Mouse (Mus musculus): ENCODE measurements around the gene Polr2b. TPM values are rescaled to one million over a fixed set of nuclear protein-coding genes. Genes with fewer than 3 reads are reported as not detected.

The Polr2b gene
- polyA plus RNA-seq, 1 experiment: 24.3 TPM

- peaks cover 72% of the 10 kb centered on the region for H3K79me3 ChIP-seq (ENCODE audit: low read depth)
- H3K79me2 ChIP-seq (ENCODE audit: control insufficient read depth, insufficient read depth): peaks cover 93% of the 10 kb centered on the region
- H3K36me3 ChIP-seq (ENCODE audit: control insufficient read depth, insufficient read depth): peaks cover 80% of the 10 kb centered on the region
- TF ChIP-seq FOSL1 (IDR thresholded peaks at IDR 0.05; ENCODE audit: insufficient read depth, low read length, poor library complexity, severe bottlenecking) (no peak), USF1 (IDR thresholded peaks at IDR 0.05; ENCODE audit: low read depth) (no peak), CTCF (IDR thresholded peaks at IDR 0.05; ENCODE audit: control insufficient read depth, insufficient read depth, insufficient read length) (no peak), MAX (IDR thresholded peaks at IDR 0.05) (no peak), MYOG (IDR thresholded peaks at IDR 0.05; ENCODE audit: control insufficient read depth, extremely low read depth, insufficient read length) (no peak), CEBPB (IDR thresholded peaks at IDR 0.05; ENCODE audit: low read depth) (no peak), MYOD1 (IDR thresholded peaks at IDR 0.05; ENCODE audit: control insufficient read depth, insufficient read length, low read depth) (no peak)
- no peak overlapping the region for H3ac ChIP-seq (ENCODE audit: control insufficient read depth, insufficient read length, low read depth)
- no peak overlapping the region for H3K4me3 ChIP-seq (ENCODE audit: insufficient read depth, poor library complexity, severe bottlenecking)
- no peaks in the 10 kb centered on the region for H3K27me3 ChIP-seq (ENCODE audit: control insufficient read depth, insufficient read depth, insufficient read length)
These were observed 36.8 kb upstream of the Polr2b start for GRCm38 (mm10) chr5:77273151-77273550.

GRCm38 (mm10) chr5:77275950-77276349 lies 34.0 kb upstream of the Polr2b start:
- no peak overlapping the region for H3ac ChIP-seq (ENCODE audit: control insufficient read depth, insufficient read length, low read depth)
- peaks cover 67% of the 10 kb centered on the region for H3K36me3 ChIP-seq (ENCODE audit: control insufficient read depth, insufficient read depth)
- H3K4me3 ChIP-seq (ENCODE audit: insufficient read depth, poor library complexity, severe bottlenecking): no peak overlapping the region
- H3K79me3 ChIP-seq (ENCODE audit: low read depth): peaks cover 51% of the 10 kb centered on the region
- TF ChIP-seq CTCF (IDR thresholded peaks at IDR 0.05; ENCODE audit: control insufficient read depth, insufficient read depth, insufficient read length): no peak
- no peak for TF ChIP-seq MYOG (IDR thresholded peaks at IDR 0.05; ENCODE audit: control insufficient read depth, extremely low read depth, insufficient read length)
- no peak for TF ChIP-seq MAX (IDR thresholded peaks at IDR 0.05)
- no peaks in the 10 kb centered on the region for H3K27me3 ChIP-seq (ENCODE audit: control insufficient read depth, insufficient read depth, insufficient read length)
- peaks cover 90% of the 10 kb centered on the region for H3K79me2 ChIP-seq (ENCODE audit: control insufficient read depth, insufficient read depth)

- Histone ChIP-seq H3K79me2 (ENCODE audit: control insufficient read depth, insufficient read depth) (peaks cover 78% of the 10 kb centered on the region), H3K36me3 (ENCODE audit: control insufficient read depth, insufficient read depth) (peaks cover 69% of the 10 kb centered on the region), H3ac (ENCODE audit: control insufficient read depth, insufficient read length, low read depth) (no peak overlapping the region), H3K27me3 (ENCODE audit: control insufficient read depth, insufficient read depth, insufficient read length) (no peaks in the 10 kb centered on the region), H3K4me3 (ENCODE audit: insufficient read depth, poor library complexity, severe bottlenecking) (no peak overlapping the region), H3K79me3 (ENCODE audit: low read depth) (peaks cover 45% of the 10 kb centered on the region)
- TF ChIP-seq USF1 (IDR thresholded peaks at IDR 0.05; ENCODE audit: low read depth) (no peak), MYOG (IDR thresholded peaks at IDR 0.05; ENCODE audit: control insufficient read depth, extremely low read depth, insufficient read length) (no peak), MYOD1 (IDR thresholded peaks at IDR 0.05; ENCODE audit: control insufficient read depth, insufficient read length, low read depth) (no peak), FOSL1 (IDR thresholded peaks at IDR 0.05; ENCODE audit: insufficient read depth, low read length, poor library complexity, severe bottlenecking) (no peak), CTCF (IDR thresholded peaks at IDR 0.05; ENCODE audit: control insufficient read depth, insufficient read depth, insufficient read length) (no peak), CEBPB (IDR thresholded peaks at IDR 0.05; ENCODE audit: low read depth) (no peak), MAX (IDR thresholded peaks at IDR 0.05) (no peak)
These were observed 32.7 kb upstream of the Polr2b start for GRCm38 (mm10) chr5:77277204-77277603.

DNA sequence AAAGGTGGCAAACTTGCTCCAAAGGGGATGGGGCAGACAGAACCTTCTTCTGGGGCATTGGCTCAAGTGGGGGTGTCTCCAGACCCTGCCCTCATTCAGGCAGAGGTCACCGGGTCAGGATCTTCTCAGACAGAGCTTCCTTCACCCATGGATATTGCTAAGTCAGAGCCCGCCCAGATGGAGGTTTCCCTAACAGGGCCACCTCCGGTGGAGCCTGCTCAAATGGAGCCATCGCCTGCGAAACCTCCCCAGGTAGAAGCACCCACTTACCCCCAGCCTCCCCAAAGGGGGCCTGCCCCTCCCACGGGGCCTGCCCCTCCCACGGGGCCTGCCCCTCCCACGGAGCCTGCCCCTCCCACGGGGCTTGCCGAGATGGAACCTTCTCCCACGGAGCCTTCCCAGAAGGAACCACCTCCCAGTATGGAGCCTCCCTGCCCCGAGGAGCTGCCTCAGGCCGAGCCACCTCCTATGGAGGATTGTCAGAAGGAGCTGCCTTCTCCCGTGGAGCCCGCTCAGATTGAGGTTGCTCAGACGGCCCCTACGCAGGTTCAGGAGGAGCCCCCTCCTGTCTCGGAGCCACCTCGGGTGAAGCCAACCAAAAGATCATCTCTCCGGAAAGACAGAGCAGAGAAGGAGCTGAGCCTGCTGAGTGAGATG lies 28.3 kb upstream of the Polr2b start:
- Histone ChIP-seq H3K36me3 (ENCODE audit: control insufficient read depth, insufficient read depth) (peaks cover 67% of the 10 kb centered on the region), H3K4me3 (ENCODE audit: insufficient read depth, poor library complexity, severe bottlenecking) (no peak overlapping the region), H3K27me3 (ENCODE audit: control insufficient read depth, insufficient read depth, insufficient read length) (no peaks in the 10 kb centered on the region), H3ac (ENCODE audit: control insufficient read depth, insufficient read length, low read depth) (no peak overlapping the region), H3K79me3 (ENCODE audit: low read depth) (peaks cover 19% of the 10 kb centered on the region), H3K79me2 (ENCODE audit: control insufficient read depth, insufficient read depth) (peaks cover 53% of the 10 kb centered on the region)
- no peak for TF ChIP-seq USF1 (IDR thresholded peaks at IDR 0.05; ENCODE audit: low read depth)
- TF ChIP-seq MYOD1 (IDR thresholded peaks at IDR 0.05; ENCODE audit: control insufficient read depth, insufficient read length, low read depth): no peak
- TF ChIP-seq MAX (IDR thresholded peaks at IDR 0.05): no peak
- no peak for TF ChIP-seq MYOG (IDR thresholded peaks at IDR 0.05; ENCODE audit: control insufficient read depth, extremely low read depth, insufficient read length)
- TF ChIP-seq CEBPB (IDR thresholded peaks at IDR 0.05; ENCODE audit: low read depth): no peak
- no peak for TF ChIP-seq FOSL1 (IDR thresholded peaks at IDR 0.05; ENCODE audit: insufficient read depth, low read length, poor library complexity, severe bottlenecking)
- no peak for TF ChIP-seq CTCF (IDR thresholded peaks at IDR 0.05; ENCODE audit: control insufficient read depth, insufficient read depth, insufficient read length)

DNA sequence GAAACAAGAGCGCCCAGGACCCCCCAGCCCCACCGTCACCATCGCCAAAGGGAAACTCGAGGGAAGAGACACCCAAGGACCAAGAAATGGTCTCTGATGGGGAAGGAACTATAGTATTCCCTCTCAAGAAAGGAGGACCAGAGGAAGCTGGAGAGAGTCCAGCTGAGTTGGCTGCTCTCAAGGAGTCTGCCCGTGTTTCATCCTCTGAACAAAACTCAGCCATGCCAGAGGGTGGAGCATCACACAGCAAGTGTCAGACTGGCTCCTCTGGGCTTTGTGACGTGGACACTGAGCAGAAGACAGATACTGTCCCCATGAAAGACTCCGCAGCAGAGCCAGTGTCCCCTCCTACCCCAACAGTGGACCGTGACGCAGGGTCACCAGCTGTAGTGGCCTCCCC lies 27.7 kb upstream of the Polr2b start:
- Histone ChIP-seq H3K27me3 (ENCODE audit: control insufficient read depth, insufficient read depth, insufficient read length) (no peaks in the 10 kb centered on the region), H3ac (ENCODE audit: control insufficient read depth, insufficient read length, low read depth) (no peak overlapping the region), H3K36me3 (ENCODE audit: control insufficient read depth, insufficient read depth) (peaks cover 67% of the 10 kb centered on the region), H3K79me3 (ENCODE audit: low read depth) (peaks cover 19% of the 10 kb centered on the region), H3K4me3 (ENCODE audit: insufficient read depth, poor library complexity, severe bottlenecking) (no peak overlapping the region), H3K79me2 (ENCODE audit: control insufficient read depth, insufficient read depth) (peaks cover 55% of the 10 kb centered on the region)
- no peak for TF ChIP-seq MAX (IDR thresholded peaks at IDR 0.05)
- no peak for TF ChIP-seq CTCF (IDR thresholded peaks at IDR 0.05; ENCODE audit: control insufficient read depth, insufficient read depth, insufficient read length)
- no peak for TF ChIP-seq CEBPB (IDR thresholded peaks at IDR 0.05; ENCODE audit: low read depth)
- no peak for TF ChIP-seq USF1 (IDR thresholded peaks at IDR 0.05; ENCODE audit: low read depth)
- TF ChIP-seq FOSL1 (IDR thresholded peaks at IDR 0.05; ENCODE audit: insufficient read depth, low read length, poor library complexity, severe bottlenecking): no peak
- no peak for TF ChIP-seq MYOG (IDR thresholded peaks at IDR 0.05; ENCODE audit: control insufficient read depth, extremely low read depth, insufficient read length)
- TF ChIP-seq MYOD1 (IDR thresholded peaks at IDR 0.05; ENCODE audit: control insufficient read depth, insufficient read length, low read depth): no peak

GRCm38 (mm10) chr5:77285685-77286084 lies 24.3 kb upstream of the Polr2b start:
- H3K36me3 ChIP-seq (ENCODE audit: control insufficient read depth, insufficient read depth): peaks cover 66% of the 10 kb centered on the region
- no peak overlapping the region for H3ac ChIP-seq (ENCODE audit: control insufficient read depth, insufficient read length, low read depth)

More at GRCm38 (mm10) chr5:77285685-77286084, 24.3 kb upstream of the Polr2b start:
- no peak for TF ChIP-seq USF1 (IDR thresholded peaks at IDR 0.05; ENCODE audit: low read depth)
- no peak for TF ChIP-seq MYOG (IDR thresholded peaks at IDR 0.05; ENCODE audit: control insufficient read depth, extremely low read depth, insufficient read length)
- no peak for TF ChIP-seq MYOD1 (IDR thresholded peaks at IDR 0.05; ENCODE audit: control insufficient read depth, insufficient read length, low read depth)
- TF ChIP-seq CEBPB (IDR thresholded peaks at IDR 0.05; ENCODE audit: low read depth): no peak
- TF ChIP-seq MAX (IDR thresholded peaks at IDR 0.05): no peak
- TF ChIP-seq FOSL1 (IDR thresholded peaks at IDR 0.05; ENCODE audit: insufficient read depth, low read length, poor library complexity, severe bottlenecking): no peak
- TF ChIP-seq CTCF (IDR thresholded peaks at IDR 0.05; ENCODE audit: control insufficient read depth, insufficient read depth, insufficient read length): no peak
- H3K79me2 ChIP-seq (ENCODE audit: control insufficient read depth, insufficient read depth): peaks cover 25% of the 10 kb centered on the region
- no peak overlapping the region for H3K4me3 ChIP-seq (ENCODE audit: insufficient read depth, poor library complexity, severe bottlenecking)
- H3K79me3 ChIP-seq (ENCODE audit: low read depth): peaks cover 6% of the 10 kb centered on the region
- H3K27me3 ChIP-seq (ENCODE audit: control insufficient read depth, insufficient read depth, insufficient read length): no peaks in the 10 kb centered on the region
